ENCODE assay signal across 8 mouse cellular contexts in the genomic region with DNA sequence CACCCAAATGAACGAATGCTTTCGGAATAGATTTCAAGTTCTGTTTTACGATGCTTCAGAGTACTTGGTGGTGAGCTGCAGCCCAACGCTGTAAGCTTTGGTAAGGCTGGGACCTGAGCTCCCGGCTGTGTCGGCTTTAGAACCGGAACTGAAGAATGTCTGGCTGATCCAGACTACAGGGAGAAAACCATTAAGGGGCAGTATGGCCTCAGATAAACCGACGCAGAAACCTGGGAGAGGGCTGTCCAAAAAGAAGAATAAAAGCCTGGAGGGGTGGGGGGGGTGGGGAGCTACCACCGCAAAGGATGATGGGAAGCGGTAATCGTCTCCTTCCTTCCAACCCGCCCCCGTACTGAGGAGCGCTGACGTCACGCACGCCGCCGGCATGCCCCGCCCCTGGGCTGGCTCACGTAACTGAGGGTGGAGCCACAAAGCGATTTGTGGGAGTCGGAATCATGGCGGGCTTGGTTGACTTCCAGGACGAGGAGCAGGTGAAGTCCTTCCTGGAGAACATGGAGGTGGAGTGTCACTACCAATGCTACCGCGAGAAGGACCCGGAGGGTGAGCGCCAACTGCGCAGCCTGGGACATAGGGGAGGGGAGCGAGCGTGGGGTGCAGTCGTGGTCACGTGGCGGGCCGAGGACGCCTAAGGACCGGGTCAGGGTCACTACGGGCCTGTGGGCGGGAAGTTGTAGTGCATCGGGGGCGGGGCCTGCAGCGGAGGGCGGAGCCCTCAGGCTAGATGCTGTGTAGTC. TPM values are rescaled to one million over a fixed set of nuclear protein-coding genes. Genes with fewer than 3 reads are reported as not detected.
DNase-seq lines count a peak whose midpoint lies in the region; ATAC-seq and TF ChIP-seq lines count a peak whose summit lies in the region.

A gene (plus strand): TSS at position 411 of the 755 bp plus-strand sequence.

- no peaks in the 10 kb centered on the region for H3K79me2 ChIP-seq in liver, adult 2 months (ENCODE audit: control insufficient read depth, insufficient read depth, low read length)
- H3K79me2 ChIP-seq in myocyte (ENCODE audit: control insufficient read depth, insufficient read depth): peaks cover 9% of the 10 kb centered on the region

- no peak for TF ChIP-seq CTCF in liver, adult 2 months (IDR thresholded peaks at IDR 0.05; ENCODE audit: low read depth, low read length)

- H3K4me3 ChIP-seq in heart, embryonic 10.5 days: peak within 1 kb of the TSS; percentile 75
- H3K4me3 ChIP-seq in kidney, embryonic 16.5 days (ENCODE audit: low read length): peak within 1 kb of the TSS; percentile 71
- H3K4me3 ChIP-seq in liver, adult 2 months (ENCODE audit: insufficient read depth, low read depth, low read length): peak within 1 kb of the TSS; percentile 95
- H3K4me3 ChIP-seq in myocyte: peak within 1 kb of the TSS; percentile 88

- under 1% methylated on average over 44 of the region's 45 CpGs for WGBS in heart, embryonic 10.5 days
- WGBS in kidney, embryonic 16.5 days: 1% methylated on average over 45 of the region's 45 CpGs
- under 1% methylated on average over 45 of the region's 45 CpGs for WGBS in liver, adult 2 months

- TF ChIP-seq POLR2A in liver, adult 2 months (IDR thresholded peaks at IDR 0.05; ENCODE audit: extremely low read depth, insufficient read depth, low read length): 0 out of 2 replicates have a peak, but pooled peaks have one; percentile 26
- TF ChIP-seq POLR2A in myocyte (IDR thresholded peaks at IDR 0.05; ENCODE audit: insufficient read length, low read depth): peak; percentile 55

- peak; percentile 99 for ATAC-seq in erythroblast, adult 5-6 weeks (replicated peaks; ENCODE audit: low FRiP score, poor library complexity, severe bottlenecking)
- peak; percentile 94 for ATAC-seq in kidney, embryonic 16.5 days (ENCODE audit: low FRiP score, low TSS enrichment)

- H3K9ac ChIP-seq in kidney, embryonic 16.5 days (replicated peaks; ENCODE audit: low read length): peak within 1 kb of the TSS; percentile 86
- H3K9ac ChIP-seq in liver, adult 2 months (ENCODE audit: low read depth, low read length): peak within 1 kb of the TSS; percentile 96

- H3K4me2 ChIP-seq in kidney, embryonic 16.5 days (replicated peaks; ENCODE audit: low read depth, low read length): peak within 1 kb of the TSS; percentile 69
- H3K4me2 ChIP-seq in myocyte (ENCODE audit: low read depth): peak within 1 kb of the TSS; percentile 97

- H3K27ac ChIP-seq in heart, embryonic 10.5 days: peak within 1 kb of the TSS; percentile 96
- peak within 1 kb of the TSS; percentile 97 for H3K27ac ChIP-seq in kidney, embryonic 16.5 days (ENCODE audit: low read length)
- peak within 1 kb of the TSS; percentile 99 for H3K27ac ChIP-seq in liver, adult 2 months (replicated peaks; ENCODE audit: insufficient read depth, low read depth, low read length)

- peak; percentile 99 for DNase-seq in B cell, adult 2 months
- peak; percentile 99 for DNase-seq in brain, adult 2 months (ENCODE audit: low read depth, low spot score)
- peak; percentile 99 for DNase-seq in heart, embryonic 10.5 days (ENCODE audit: low spot score)
- peak; percentile 86 for DNase-seq in liver, adult 2 months (ENCODE audit: extremely low read depth, low read depth, low spot score)
- DNase-seq in splenic B cell, adult 2 months (ENCODE audit: low read depth, low spot score): peak; percentile 98

- H3K4me1 ChIP-seq in heart, embryonic 10.5 days: peaks cover 12% of the 10 kb centered on the region
- H3K4me1 ChIP-seq in kidney, embryonic 16.5 days (ENCODE audit: insufficient read depth, low read length): peaks cover 11% of the 10 kb centered on the region
- H3K4me1 ChIP-seq in liver, adult 2 months (ENCODE audit: control insufficient read depth, insufficient read depth, low read length): peaks cover 12% of the 10 kb centered on the region; the same call in 1 of the 2 replicates

- H3K36me3 ChIP-seq in heart, embryonic 10.5 days: peaks cover 24% of the 10 kb centered on the region
- peaks cover 4% of the 10 kb centered on the region; the same call in 1 of the 2 replicates for H3K36me3 ChIP-seq in kidney, embryonic 16.5 days (ENCODE audit: insufficient read depth, low read length)
- no peaks in the 10 kb centered on the region for H3K36me3 ChIP-seq in liver, adult 2 months (ENCODE audit: control insufficient read depth, insufficient read depth, low read length)
- H3K36me3 ChIP-seq in myocyte (ENCODE audit: control insufficient read depth, insufficient read depth): no peaks in the 10 kb centered on the region
- H3K36me3 ChIP-seq in splenic B cell, adult 2 months (ENCODE audit: control insufficient read depth, insufficient read depth, low read length, poor library complexity, severe bottlenecking): peaks cover 2% of the 10 kb centered on the region; the same call in 1 of the 2 replicates

- peak within 1 kb of the TSS; percentile 30 for H3ac ChIP-seq in myocyte (ENCODE audit: control insufficient read depth, insufficient read length)

- H3K27me3 ChIP-seq in heart, embryonic 10.5 days (ENCODE audit: insufficient read depth, poor library complexity, severe bottlenecking): no peaks in the 10 kb centered on the region
- no peaks in the 10 kb centered on the region for H3K27me3 ChIP-seq in kidney, embryonic 16.5 days (ENCODE audit: insufficient read depth, low read length)
- no peaks in the 10 kb centered on the region for H3K27me3 ChIP-seq in liver, adult 2 months (ENCODE audit: control insufficient read depth, insufficient read depth, low read length)
- no peaks in the 10 kb centered on the region for H3K27me3 ChIP-seq in myocyte (ENCODE audit: control insufficient read depth, insufficient read depth, insufficient read length)
- H3K27me3 ChIP-seq in splenic B cell, adult 2 months (ENCODE audit: control insufficient read depth, insufficient read depth, low read length, poor library complexity, severe bottlenecking): no peaks in the 10 kb centered on the region

- no peaks in the 10 kb centered on the region for H3K9me3 ChIP-seq in heart, embryonic 10.5 days
- no peaks in the 10 kb centered on the region for H3K9me3 ChIP-seq in kidney, embryonic 16.5 days (ENCODE audit: low read length)

TF ChIP-seq in myocyte, 11 proteins besides CTCF, POLR2A, EP300 and RAD21:
- TF ChIP-seq MYOG (IDR thresholded peaks at IDR 0.05; ENCODE audit: control insufficient read depth in 1 of 3, insufficient read depth in 1 of 3, insufficient read length in 2 of 3, low read depth in 2 of 3) (peak in 1 of 3 experiments; percentile 35), USF1 (IDR thresholded peaks at IDR 0.05; ENCODE audit: low read depth) (peak; percentile 91), E2F4 (IDR thresholded peaks at IDR 0.05; ENCODE audit: insufficient read depth) (peak; percentile 3), TCF12 (IDR thresholded peaks at IDR 0.05; ENCODE audit: insufficient read depth, poor library complexity, severe bottlenecking) (no peak), SRF (IDR thresholded peaks at IDR 0.05; ENCODE audit: control insufficient read depth, insufficient read length, low read depth) (peak; percentile 56)

RNA-seq across cellular contexts. Expression of the gene that starts here (rescaled TPM):
- total RNA-seq in erythroblast, adult 5-6 weeks (2015; ENCODE audit: low replicate concordance): 0.38 and 14.2 TPM in 2 replicates
- total RNA-seq in erythroblast, adult 5-6 weeks (2017; ENCODE audit: low replicate concordance): 0.51 and 0.70 TPM in 2 replicates
- 58.4 and 61.1 TPM in 2 replicates for polyA plus RNA-seq in heart, embryonic 10.5 days (2016; fragmentation: Nextera tagmentation; extraction: Ambion mirVana)
- polyA plus RNA-seq in kidney, embryonic 16.5 days (2015; fragmentation: Nextera tagmentation; extraction: Ambion mirVana): 52.9 and 54.1 TPM in 2 replicates
- 11.7 and 16.3 TPM in 2 replicates for total RNA-seq in liver, adult 2 months (2014; rRNA removed)
- polyA plus RNA-seq in liver, adult 2 months (2012; rRNA removed): 19.3 and 21.9 TPM in 2 replicates
- polyA plus RNA-seq in myocyte (2012; fragmentation: generic; extraction: Trizol): 31.9 TPM

Comparison
In these comparisons a context has a peak if more than half of its experiments do, and no peak if none do; other contexts are left out.
1. Peak in every context shown above with its lines: DNase-seq, ATAC-seq, H3K4me3 ChIP-seq and H3K27ac ChIP-seq.